Mouse (Mus musculus) left cerebral cortex, postnatal 36 days (tissue): ENCODE data around the gene Tnfrsf1b. TPM values are rescaled to one million over a fixed set of nuclear protein-coding genes. Genes with fewer than 3 reads are reported as not detected.
A peak's percentile ranks its signal among the peaks of the same experiment; 100 is the strongest.
"Not testable (repeated sequence)": the region's sequence is repeated elsewhere in the genome, so short reads cannot be mapped to it uniquely, and the experiment has no call there.

Source experiments
- DNase-seq, 2 experiments: peaks; one replicate each; pipeline ENCODE4 v3.0.0; 2021 to 2022; ENCODE audit warnings: low spot score in 2 of 2, mixed read lengths in 1 of 2
- intact Hi-C: fragments of 180-260 bp; cut with DNase I; formaldehyde crosslinking; loops from one replicate; pipeline ENCODE4 v1.15.1; 2025
- total RNA-seq, 2 experiments: library from RNA; stranded (reverse); gene quantifications; 2 replicates each; pipeline ENCODE4 v1.2.3; 2021

The Tnfrsf1b gene
- total RNA-seq, 2 experiments from 2014 or later = 2.5 to 2.7 TPM

DNA sequence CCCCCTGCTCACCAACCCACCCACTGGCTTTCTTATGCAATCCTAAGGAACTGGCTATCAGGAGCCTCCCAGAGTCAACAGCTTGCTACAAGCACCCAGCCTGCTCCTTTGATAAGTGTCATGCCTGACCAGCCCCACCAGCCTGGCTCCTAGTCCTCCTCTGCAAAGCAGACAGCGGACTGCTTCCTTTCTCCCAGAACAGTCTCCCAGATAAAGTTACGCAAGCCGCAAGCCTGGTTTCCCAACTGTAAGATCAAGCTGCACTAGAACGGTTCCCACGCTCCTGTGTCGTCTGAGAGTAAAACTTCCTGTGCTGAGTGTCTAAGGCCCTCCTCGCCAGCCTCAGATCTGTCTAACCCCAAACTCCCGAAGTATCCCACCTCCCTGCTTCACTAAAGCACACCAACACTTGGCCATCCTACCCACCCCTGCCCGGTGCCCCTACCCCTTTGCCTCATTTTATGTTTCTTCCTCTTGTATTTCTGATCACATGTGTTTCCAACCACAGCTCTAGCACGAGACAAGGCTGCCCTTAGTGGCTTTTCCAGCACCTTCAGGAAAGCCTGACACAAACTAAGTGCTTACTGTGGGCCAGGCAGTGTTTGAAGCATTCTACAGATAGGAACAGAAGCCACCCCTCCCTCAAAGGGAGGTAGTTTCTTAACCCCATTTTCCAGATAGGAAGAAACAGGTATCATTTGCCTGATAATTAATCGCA lies 46.5 kb downstream of the Tnfrsf1b start:
- intact Hi-C loops = no loop called here
- DNase-seq = peak; percentile 34 to 39

DNA sequence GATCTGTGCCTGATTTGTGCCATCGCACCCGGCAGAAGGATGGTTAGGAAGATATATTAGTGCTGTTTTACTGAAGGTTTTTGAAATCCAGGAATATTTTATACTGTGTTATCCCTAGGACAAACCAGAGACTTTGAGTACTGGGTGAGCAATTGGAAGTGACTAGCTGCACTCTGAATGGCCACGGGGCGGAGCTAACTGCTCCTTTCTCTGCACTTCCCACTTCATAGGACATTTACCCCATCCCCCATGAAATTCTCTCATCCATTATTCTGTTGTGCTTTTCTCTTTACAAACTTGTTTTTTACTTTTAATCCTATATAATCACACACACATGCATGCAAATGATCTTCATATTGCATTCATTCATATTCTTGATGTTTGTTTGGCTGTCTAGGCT lies 50.1 kb downstream of the Tnfrsf1b start:
- intact Hi-C loops = no loop called here
- no peak for DNase-seq

- intact Hi-C loops = no loop called here
- DNase-seq = no peak
Measured at GRCm38 (mm10) chr4:145195172-145195571, 51.5 kb downstream of the Tnfrsf1b start.

DNA sequence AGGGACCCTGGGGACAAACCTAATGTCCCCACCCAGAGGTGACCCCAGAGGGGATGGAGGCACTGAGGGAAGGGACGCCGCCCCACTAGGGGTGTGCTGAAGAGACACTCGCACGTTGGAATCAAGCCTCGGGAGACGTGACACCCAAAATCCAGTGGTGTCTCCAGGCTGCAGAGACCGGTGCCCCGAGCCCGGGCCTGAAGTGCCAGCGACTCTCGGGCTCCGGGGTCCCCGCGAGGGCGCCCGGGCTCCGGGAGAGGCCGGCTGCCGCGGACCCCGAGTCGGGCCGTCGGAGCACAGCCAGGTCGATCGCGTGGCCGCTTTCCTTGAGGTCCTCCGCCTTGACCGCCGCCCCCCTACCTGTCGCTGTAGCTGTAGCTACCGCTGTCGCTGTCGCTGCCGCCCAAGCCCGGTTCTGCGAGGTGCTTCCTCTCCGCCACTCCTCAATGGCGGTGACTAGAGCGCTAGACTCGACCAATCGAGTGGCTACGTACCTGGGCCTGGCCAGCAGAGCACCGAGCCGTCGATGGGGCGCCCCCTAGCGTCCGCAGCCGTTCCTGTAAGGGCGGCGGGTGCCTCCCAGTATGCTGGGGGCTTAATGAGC lies 52.0 kb downstream of the Tnfrsf1b start, which contains the start of gene Vps13d:
Gene Vps13d (minus strand): TSS at position 447 of the 604 bp plus-strand sequence.
- peak; percentile 84 to 87 for DNase-seq
- intact Hi-C loops = no loop called here

DNA sequence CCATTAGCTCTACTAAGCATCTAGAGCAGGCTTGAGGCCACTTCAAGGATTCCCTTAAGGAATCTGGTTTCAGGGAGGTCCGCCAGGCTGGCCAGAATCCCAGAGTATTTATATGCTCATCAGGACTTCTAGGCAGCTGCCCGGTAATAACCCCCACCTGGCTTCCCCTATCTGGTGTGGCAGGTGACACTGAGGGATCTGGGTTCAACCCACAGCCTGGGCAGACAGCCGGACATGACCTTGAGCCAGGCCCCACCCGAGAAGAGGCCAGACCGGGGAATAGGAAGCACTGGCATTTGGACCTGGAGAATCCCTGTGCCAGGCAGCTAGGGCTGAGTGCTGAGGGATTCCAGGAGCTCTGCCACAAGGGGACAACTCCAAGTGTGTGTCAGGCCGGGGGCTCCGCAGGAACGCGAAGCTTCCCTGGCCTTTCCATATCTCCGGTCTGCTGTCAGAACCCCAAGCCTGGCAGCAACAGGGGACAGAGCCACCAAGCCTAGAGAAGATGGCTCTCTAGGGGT lies 52.6 kb downstream of the Tnfrsf1b start:
- DNase-seq = peak in 1 of 2 experiments; percentile 9
- intact Hi-C loops = no loop called here

DNA sequence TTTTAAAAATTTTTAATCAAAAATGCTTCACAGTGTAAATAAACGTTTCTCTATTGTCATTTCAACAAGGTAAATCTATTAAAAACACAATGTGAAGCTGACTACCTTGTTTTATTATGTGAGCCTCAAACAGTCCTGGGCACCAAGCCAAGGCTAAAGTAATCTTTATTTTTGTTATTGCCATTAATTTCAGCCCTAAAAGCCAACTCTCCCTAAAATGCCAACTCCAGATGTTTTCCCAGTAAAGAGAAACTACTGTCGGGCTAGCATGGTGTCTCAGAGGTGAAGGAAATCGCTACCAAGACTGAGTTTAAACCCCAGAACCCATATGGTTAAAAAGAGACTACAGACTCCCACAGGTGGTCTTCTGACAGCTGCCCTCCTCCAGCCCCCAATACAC lies 53.3 kb downstream of the Tnfrsf1b start:
- intact Hi-C loops = no loop called here
- DNase-seq = no peak

DNA sequence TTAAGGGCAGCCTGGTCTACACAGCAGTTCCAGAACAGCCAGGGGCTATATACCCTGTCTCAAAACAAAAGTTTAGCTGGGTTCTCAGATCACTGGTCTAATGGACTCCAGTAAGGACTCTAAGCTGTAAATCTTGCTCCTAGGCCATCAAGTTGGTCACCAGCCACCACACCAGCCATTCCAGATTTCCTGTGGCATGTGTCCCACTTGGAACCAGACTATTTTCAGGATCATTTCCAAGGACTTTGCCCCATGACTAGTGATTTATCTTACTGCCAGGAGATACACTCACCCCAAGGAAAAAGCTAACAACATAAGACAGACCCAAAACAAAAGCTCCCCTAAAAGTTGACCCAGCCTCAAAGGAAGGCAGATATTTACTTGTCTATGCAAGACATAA lies 54.0 kb downstream of the Tnfrsf1b start:
- intact Hi-C loops = no loop called here
- DNase-seq = no peak

GRCm38 (mm10) chr4:145188561-145188960 lies 58.1 kb downstream of the Tnfrsf1b start:
- intact Hi-C loops = no loop called here
- no peak for DNase-seq

DNA sequence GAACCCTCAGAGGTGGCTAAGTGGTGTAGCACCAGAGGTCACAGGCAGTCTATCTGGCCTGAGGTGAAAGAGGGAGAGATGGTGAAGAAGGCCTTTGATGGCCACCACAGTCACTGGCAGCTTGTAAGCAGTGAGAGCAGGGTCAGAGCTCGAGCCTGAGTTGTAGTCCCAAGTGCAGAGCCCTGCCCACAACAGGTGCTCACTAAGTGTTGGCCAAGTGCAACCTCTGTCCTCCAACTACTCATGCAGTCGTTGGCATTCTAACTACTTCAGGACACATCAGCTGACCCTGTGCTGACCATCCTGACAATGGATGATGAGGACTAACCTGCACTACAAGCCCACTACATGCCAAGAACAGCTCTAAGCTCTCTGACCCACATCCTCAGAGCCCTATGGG lies 59.1 kb downstream of the Tnfrsf1b start:
- intact Hi-C loops = no loop called here
- DNase-seq = no peak

- no peak for DNase-seq
- intact Hi-C loops = no loop called here
Measured at GRCm38 (mm10) chr4:145178918-145179549, 67.6 kb downstream of the Tnfrsf1b start.

DNA sequence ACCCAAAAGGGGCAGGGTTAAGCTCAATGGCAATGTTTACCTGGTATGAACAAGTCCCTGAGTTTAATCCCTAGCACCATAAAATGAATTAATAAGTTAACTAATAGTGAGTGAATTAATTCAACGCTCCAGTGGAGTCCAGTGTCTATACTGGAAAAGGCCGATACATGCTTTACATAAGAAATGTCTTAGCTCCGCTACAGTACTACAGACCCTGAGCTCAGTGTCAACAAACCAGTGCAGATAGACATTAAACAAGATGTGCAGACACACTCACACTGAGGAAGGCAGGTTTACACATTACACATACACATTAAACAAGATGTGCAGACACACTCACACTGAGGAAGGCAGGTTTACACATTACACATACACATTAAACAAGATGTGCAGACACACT lies 81.1 kb downstream of the Tnfrsf1b start:
- DNase-seq, intact Hi-C loops: not testable (repeated sequence)

DNA sequence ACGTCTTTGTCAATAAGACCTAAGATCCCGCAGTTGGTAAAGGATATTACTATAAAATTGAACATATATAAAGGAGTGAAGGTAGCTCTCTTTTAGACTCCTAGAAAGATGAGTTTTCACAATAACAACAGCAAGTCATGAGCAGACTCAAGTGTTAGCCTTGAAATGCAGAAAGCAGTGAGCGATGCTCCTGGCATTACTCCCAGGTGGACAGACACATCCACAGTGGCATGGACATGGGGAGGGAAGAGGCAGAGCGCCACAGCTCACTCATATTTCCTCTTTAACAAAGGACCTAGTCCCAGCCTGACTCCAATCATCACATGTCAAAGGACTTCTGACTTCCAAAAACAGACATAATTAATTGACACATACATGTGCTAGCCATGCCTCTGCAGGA lies 82.6 kb downstream of the Tnfrsf1b start:
- DNase-seq = no peak
- intact Hi-C loops = no loop called here

Other genes starting within 250 kb of the Tnfrsf1b start
- 10 to 100 TPM; 59.2 to 70.4 TPM for gene Vps13d, start 51.9 kb downstream of the Tnfrsf1b start, total RNA-seq
- gene Tnfrsf8, start 68.3 kb upstream of the Tnfrsf1b start, total RNA-seq = 1 to 10 TPM in 1 of 2 experiments, under 1 TPM in 1; 0.77 to 1.3 TPM